Mouse (Mus musculus): ENCODE data around the gene Selenoh.

Selenoh gene

DNA sequence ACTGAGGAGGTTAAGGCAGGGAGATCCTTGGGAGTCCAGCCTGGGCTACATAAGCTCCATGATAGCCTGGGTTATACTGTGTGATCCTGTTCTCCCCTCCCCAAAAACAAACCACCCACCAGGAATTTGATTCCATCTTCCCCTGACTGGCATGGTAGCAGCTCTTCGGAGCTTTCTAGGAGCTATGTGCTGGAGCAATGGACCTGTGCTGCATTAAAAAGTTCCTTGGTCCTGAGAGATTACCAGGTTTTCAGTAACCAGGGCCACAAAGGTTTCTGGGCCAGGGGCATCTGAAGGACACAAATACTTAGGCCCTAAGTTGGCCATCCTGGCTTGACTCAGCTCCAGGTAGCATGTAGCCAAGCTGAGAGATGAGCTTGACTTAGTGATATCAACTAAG is 38.6 kb downstream of the Selenoh start:
- no peak for DNase-seq (ENCODE audit: low spot score in 2 of 2)

DNA sequence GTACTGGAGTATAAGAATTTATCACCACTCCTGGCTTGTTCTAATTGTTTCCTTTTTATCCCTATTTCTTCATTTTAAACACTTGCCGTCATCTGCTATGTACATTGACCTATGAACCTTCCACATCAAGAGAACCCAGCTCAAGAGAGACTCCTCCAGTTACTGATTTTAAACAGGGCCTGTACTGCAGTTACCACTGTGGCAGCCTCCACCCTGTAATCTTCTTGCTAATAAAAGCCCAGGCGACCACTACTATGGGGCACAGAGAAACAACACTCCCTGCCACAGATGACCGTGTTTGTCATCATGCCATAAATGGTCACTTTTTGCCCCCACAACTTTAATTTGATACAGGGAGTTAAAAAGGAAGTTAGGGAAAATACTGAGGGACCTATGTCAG is 43.5 kb downstream of the Selenoh start:
- no peak for DNase-seq (ENCODE audit: low spot score in 2 of 2)

DNA sequence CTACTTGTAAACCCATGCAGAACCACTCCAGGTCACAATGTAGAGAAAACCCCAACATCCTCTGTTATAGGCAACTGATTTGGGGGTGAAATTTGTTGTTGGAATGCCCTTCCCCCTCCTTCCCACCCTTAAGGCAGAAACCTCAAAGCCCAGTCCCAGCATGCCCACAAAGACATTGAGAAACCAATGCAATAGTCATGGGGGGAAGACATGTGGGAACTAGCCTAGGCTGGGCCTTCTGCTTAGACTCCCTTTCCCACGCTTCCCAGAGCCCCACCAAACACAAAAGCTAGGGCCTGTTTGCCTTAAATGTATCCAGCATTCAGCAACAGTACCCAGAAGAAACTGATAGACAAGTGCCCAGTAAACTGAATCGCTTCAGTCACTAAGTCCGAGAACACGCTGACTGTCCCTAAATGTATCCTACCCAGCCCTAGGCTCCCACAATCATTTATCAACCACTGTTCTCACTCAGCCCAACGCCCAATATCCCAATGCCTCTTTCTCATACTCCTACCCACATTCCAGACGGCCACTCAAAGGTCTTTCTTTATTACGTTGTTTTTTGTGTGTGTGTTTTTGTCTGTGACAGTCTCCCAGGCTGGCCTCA is 44.1 kb downstream of the Selenoh start:
- no peak for DNase-seq (ENCODE audit: low spot score in 2 of 2)

DNA sequence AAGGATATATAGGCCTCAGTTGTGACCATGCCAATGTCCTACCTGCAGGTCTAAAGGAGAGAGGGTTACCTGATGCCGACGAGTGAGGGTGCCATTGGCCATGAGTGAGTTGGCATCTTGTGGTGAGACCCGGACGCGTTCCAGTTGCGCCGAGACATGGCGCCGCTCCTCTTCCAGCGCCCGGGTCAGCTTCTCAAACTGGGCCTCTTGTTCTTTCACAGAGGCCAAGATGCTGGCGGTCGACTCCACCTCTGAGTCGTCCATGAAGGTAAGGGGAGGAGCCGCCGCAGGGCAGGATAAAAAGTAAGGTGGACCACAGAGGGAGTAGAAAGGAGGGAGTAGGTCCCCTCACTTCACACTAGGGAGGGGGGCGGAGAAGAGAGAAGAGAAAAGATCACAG is 46.4 kb downstream of the Selenoh start:
- DNase-seq (ENCODE audit: low spot score in 2 of 2): no peak

DNA sequence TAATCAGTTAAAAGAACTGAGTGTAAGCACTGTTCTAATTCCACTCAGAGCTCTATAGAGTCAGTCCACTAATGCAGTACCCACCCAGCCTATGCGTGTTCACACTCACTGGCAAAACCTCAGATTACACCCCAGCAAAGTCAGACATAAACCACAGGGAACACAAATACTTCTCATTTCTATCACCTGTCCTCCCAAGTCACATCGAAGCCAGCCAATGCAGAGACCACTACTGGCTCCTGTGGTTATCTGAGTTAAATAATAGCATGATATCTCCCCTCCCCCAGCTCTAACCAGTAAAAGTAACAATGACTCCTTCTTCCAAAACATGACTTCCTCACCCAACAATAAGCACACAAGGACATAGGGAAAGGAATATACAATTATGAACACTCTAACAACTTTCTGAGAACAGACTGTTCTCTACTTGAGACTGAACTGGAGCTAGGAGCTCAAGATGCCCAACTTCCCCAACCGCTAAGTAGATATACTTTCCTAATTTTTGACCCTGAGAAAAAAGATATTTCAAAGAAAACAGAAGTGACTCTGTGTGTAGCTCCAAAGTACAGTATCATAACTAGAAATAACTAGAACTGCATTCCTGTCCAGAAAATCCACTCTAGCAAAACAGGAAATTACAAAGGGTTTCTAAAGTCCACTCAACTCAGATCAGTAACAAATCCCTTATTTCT is 47.0 kb downstream of the Selenoh start:
- DNase-seq (ENCODE audit: low spot score in 2 of 2): no peak

DNA sequence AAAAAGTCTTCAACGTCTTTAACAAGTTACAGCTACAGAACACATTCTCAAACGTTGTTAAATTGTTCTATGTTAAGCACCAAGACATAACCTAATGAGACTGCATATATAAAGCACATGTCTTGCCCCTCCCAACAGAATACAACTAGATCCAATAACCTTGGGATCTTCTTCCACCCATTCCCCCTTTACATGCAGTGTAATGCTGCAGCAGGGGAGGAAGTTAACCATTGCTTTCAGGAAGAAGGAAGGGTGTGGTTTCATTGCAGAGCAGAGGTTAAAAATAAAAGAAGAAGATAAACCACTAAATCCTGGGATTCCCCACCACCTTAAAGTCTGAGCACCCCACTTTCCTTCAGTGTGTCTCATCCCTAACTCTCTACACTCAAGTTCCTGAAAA is 47.9 kb downstream of the Selenoh start:
- DNase-seq (ENCODE audit: low spot score in 2 of 2): no peak

DNA sequence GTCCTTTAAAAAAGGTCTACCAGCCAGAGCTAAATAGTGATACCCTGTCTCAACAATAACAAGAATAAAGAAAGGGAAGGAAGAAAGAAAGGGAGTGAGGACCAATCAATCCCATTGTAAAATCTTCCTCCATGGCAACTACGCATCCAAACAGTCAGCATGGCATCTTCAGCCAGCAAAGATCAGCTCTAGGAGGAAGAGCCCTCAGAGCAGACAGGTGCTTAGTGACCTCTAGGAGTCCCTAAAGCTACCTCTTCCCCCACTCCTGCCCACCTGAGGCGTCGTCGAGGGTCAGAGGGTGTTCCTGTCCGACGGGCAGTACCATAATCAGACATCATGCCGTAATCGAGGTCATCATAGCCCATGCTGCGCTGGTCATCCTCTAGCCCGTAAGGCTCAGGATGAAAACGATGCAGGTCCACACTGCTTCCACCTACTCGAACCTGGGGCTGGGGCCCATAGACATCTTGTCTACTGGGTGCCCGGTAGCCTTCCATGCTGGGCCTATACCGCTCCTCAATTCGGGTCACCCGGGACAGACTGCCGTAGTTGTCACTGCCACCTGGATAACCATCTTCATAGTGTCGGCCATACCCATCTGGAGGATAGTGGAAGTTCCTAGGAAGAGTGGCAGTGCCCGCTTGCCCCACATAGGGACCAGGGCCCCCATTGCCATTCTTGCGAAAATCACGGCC is 50.8 kb downstream of the Selenoh start:
- DNase-seq (ENCODE audit: low spot score in 2 of 2): no peak
